Mouse (Mus musculus) intestine, embryonic 15.5 days (tissue): Measurements from ENCODE around the gene Gm42674. TPM values are rescaled to one million over a fixed set of nuclear protein-coding genes. Genes with fewer than 3 reads are reported as not detected.
A peak's percentile ranks its signal among the peaks of the same experiment; 100 is the strongest.

Source experiments
- ATAC-seq: fragments of 200-750 bp; cut with Nextera tagmentation; 2 replicates; pipeline ENCODE4 v1.8.0; 2017; ENCODE audit warnings: moderate TSS enrichment, moderate library complexity
- H3K27ac ChIP-seq: fragments of 300-500 bp; sonication (generic); 2 replicates; pipeline ENCODE4 v1.5.1; 2015; ENCODE audit warnings: mild to moderate bottlenecking, inconsistent platforms
- H3K27me3 ChIP-seq: fragments of 300-500 bp; sonication (generic); replicated peaks from 2 replicates; pipeline ENCODE4 v1.6.1; 2015; ENCODE audit warnings: inconsistent platforms
- H3K36me3 ChIP-seq: fragments of 300-500 bp; sonication (generic); 2 replicates; pipeline ENCODE4 v1.6.1; 2015; ENCODE audit warnings: inconsistent platforms
- H3K4me1 ChIP-seq: fragments of 300-500 bp; sonication (generic); replicated peaks from 2 replicates; pipeline ENCODE4 v1.6.1; 2015; ENCODE audit warnings: inconsistent platforms
- H3K4me2 ChIP-seq: fragments of 300-500 bp; sonication (generic); replicated peaks from 2 replicates; pipeline ENCODE4 v1.6.1; 2015; ENCODE audit warnings: mild to moderate bottlenecking, inconsistent platforms
- H3K4me3 ChIP-seq: fragments of 300-500 bp; sonication (generic); replicated peaks from 2 replicates; pipeline ENCODE4 v1.5.1; 2015; ENCODE audit warnings: inconsistent platforms
- H3K9ac ChIP-seq: fragments of 300-500 bp; sonication (generic); 2 replicates; pipeline ENCODE4 v1.6.1; 2015; ENCODE audit warnings: inconsistent platforms
- H3K9me3 ChIP-seq: fragments of 300-500 bp; sonication (generic); 2 replicates; pipeline ENCODE4 v1.6.1; 2016; ENCODE audit warnings: inconsistent platforms
- WGBS: fragments of 180-500 bp; shearing (Covaris S2); methylation state at CpG from one replicate; pipeline ENCODE4 v1.1.7; 2015; 5-methylcytosine and 5-hydroxymethylcytosine counted together
- polyA plus RNA-seq: library from polyadenylated mRNA; unstranded; fragments of >200 nt; fragmentation: Nextera tagmentation; extraction: Ambion mirVana; gene quantifications from 2 replicates; pipeline ENCODE4 v1.2.1, GENCODE M21; 2015

Gene Gm42674
- polyA plus RNA-seq, 1 experiment from 2014 or later, result not detected

DNA sequence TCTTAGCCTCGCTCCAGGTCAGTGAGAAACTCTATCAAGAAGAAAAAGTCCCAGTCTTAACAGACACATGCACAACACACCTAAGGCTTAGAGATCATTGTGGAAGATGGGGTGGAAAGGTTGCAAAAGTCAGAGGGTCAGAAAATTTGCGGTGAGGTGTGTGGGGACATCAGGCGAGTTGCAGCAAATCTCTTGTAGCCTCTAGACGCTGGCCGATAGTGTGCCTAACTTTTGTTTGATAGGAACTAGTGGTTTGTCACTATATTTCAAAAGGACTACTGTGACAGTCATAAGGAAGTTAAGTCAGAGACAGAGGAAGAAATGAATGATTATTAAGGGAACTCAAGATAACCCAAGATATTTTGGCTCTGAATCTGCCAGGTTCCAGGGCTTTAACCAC is 25.7 kb downstream of the Gm42674 start:
- H3K4me1 ChIP-seq, result peaks cover 19% of the 10 kb centered on the region
- 89% methylated on average over 5 of the region's 5 CpGs for WGBS
- no peak overlapping the region for H3K4me3 ChIP-seq
- H3K27me3 ChIP-seq, result no peaks in the 10 kb centered on the region
- no peaks in the 10 kb centered on the region for H3K9me3 ChIP-seq
- H3K9ac ChIP-seq, result no peak overlapping the region
- H3K36me3 ChIP-seq, result no peaks in the 10 kb centered on the region
- H3K4me2 ChIP-seq, result peak overlapping the region; percentile 27
- ATAC-seq, result no peak
- peak overlapping the region; percentile 82 for H3K27ac ChIP-seq

DNA sequence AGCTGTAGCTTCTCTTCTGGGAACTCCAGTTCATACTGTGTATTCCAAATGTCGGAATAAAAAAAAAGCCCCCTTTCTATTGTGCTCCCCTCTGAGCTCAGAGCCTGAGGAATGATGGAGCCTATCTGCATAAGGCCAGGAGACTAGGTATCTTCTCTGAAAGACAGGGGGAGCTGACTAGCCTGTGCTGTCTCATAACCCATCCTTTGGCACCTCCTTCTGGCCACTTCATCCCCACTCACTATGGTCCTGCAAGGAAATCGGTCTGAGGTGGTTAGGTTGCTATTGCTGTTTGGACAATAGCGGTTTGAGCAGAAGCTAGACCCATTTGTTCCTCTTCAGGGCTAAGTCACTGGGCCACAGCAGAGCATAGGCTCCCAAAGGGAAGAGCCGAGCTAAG is 26.1 kb downstream of the Gm42674 start:
- no peaks in the 10 kb centered on the region for H3K27me3 ChIP-seq
- H3K9me3 ChIP-seq, result no peaks in the 10 kb centered on the region
- 48% methylated on average over 4 of the region's 4 CpGs for WGBS
- ATAC-seq, result peak; percentile 64
- no peak overlapping the region for H3K27ac ChIP-seq
- H3K9ac ChIP-seq, result no peak overlapping the region
- no peak overlapping the region for H3K4me2 ChIP-seq
- no peak overlapping the region for H3K4me3 ChIP-seq
- H3K36me3 ChIP-seq, result no peaks in the 10 kb centered on the region
- peaks cover 19% of the 10 kb centered on the region for H3K4me1 ChIP-seq

DNA sequence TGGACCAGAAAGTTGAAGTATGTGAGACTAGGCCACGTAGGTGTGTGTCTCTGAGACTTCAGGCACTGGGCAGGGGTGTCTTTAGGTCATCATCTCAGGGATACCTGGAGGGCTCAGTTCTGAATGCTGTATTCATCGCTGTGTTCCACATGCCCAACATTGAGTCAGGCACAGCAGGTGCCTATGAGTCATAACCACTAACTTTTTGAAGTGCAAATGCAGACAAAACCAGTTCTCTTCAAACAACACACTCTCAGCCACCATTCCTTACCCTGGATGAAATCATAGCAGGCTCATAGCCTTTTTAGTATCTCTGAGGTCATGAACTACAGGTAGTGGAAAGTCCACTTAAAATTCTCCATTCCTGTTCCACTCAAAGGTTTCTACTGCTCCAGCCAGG is 27.6 kb downstream of the Gm42674 start:
- Histone ChIP-seq H3K27ac (no peak overlapping the region), H3K4me2 (no peak overlapping the region), H3K9ac (no peak overlapping the region), H3K36me3 (no peaks in the 10 kb centered on the region), H3K4me3 (no peak overlapping the region), H3K9me3 (no peaks in the 10 kb centered on the region), H3K4me1 (peaks cover 5% of the 10 kb centered on the region; the same call in 1 of the 2 replicates), H3K27me3 (no peaks in the 10 kb centered on the region)
- WGBS, result 93% methylated on average over 2 of the region's 2 CpGs
- no peak for ATAC-seq

DNA sequence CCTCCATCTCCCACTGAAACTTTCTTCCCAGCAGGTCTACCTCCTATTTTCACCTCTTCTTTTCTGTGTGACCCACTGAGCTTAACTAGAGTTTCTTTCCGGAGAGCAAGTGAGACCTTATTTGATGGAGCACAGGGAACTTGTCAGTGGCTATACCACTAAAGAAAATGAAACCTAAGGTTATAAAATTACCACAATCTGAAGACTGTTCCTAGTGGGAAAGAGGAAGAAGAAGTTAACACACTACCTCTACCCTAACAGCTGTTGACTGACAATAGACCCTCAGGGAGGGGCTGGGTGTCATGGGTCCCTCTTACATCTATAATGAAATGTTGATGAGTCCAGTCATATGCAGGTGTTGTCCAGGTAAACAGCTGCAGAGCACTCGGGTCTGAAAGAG is 30.3 kb downstream of the Gm42674 start:
- Histone ChIP-seq H3K4me2 (no peak overlapping the region), H3K36me3 (no peaks in the 10 kb centered on the region), H3K4me3 (no peak overlapping the region), H3K4me1 (no peaks in the 10 kb centered on the region), H3K9me3 (no peaks in the 10 kb centered on the region), H3K27me3 (no peaks in the 10 kb centered on the region), H3K9ac (no peak overlapping the region), H3K27ac (no peak overlapping the region)
- 83% methylated on average over 2 of the region's 2 CpGs for WGBS
- ATAC-seq, result no peak

DNA sequence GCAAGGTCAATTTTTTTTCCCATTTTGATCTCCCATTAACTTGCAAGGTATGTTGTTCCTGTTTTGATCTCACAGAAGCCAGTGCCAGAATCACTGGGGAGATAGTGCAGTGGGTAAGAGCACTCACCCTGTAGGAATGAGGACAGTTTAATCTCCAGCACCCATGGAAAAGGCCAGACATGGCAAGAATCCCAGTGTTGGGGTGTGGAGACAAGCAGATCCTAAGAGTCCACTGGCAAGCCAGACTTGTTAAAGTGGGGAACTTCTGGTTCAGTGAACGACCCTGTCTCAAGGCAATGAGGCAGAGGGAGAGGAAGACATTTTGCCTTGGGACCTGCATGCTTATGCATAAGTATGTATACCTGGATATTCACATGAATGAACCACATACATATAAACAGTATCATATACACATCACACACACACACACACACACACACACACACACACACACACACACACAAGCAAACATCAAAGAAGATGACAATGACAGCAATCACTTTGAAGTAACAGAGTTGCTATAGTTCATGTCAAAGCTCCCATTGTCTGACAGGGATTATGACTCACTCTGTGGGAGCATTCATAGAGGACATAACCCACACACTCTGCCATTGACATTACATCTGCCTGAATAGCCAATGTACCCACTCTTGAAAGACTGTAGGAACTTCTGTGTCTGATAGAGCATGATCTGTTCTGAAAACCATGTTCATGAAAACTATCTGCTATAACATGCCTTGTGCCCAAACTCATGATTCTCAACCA is 37.0 kb downstream of the Gm42674 start:
- ATAC-seq, result no peak
- H3K27me3 ChIP-seq, result no peaks in the 10 kb centered on the region
- WGBS, result 60% methylated on average over 1 of the region's 1 CpGs
- no peak overlapping the region for H3K4me3 ChIP-seq
- H3K4me2 ChIP-seq, result no peak overlapping the region
- no peaks in the 10 kb centered on the region for H3K36me3 ChIP-seq
- no peaks in the 10 kb centered on the region for H3K9me3 ChIP-seq
- H3K9ac ChIP-seq, result no peak overlapping the region
- H3K27ac ChIP-seq, result no peak overlapping the region
- no peaks in the 10 kb centered on the region for H3K4me1 ChIP-seq

DNA sequence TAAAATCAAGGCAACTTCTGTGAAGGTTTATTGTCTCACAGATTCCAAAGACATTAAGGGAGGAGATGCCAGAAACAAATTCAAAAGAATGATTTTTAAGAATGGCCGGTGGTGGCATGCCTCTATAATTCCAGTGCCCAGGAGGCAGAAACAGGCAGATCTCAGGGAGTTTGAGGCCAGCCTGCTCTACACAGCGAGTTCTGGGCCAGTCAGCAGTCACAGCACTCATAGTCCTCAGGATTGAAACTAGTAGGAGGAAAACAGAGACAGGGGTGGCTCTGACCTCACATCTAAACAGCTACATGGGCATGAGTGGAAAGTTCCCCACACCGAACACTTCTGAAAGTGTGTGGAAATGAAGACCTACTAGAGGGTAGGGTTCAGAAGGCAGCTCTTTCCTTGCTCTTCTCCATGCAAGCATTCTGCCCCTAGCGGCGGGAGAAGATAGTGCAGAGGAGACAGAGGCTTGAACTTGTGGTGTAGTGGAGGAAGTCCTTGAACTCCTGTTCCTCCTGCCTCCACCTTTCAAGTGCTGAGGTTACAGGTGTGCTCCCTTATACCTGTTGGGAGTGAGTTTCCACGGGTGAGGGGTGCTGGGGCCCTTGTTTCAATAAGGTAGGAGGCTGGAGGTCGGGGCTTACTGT is 37.9 kb downstream of the Gm42674 start:
- H3K36me3 ChIP-seq, result no peaks in the 10 kb centered on the region
- WGBS, result 52% methylated on average over 7 of the region's 7 CpGs
- no peak for ATAC-seq
- H3K4me1 ChIP-seq, result no peaks in the 10 kb centered on the region
- no peaks in the 10 kb centered on the region for H3K9me3 ChIP-seq
- no peak overlapping the region for H3K9ac ChIP-seq
- H3K27ac ChIP-seq, result no peak overlapping the region
- no peaks in the 10 kb centered on the region for H3K27me3 ChIP-seq
- no peak overlapping the region for H3K4me2 ChIP-seq
- no peak overlapping the region for H3K4me3 ChIP-seq

DNA sequence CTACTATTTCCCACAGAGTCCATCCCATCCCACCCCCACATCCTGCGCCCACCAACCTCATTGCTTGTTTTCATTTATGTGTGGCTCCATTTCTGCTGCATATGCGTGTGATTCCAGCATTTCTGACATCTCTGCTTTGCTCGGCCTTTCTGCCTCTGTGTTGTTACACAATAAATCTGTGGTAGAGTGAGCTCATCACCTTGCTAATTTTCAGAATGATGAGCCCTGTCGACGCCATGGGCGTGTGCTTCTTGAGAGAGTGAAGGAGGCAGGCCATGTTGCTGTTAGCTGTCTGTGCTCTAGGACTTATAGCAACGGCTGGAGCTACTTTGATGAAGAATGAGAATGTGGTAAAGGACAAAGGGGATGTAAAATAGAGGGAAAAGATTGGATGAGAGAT is 39.3 kb downstream of the Gm42674 start:
- Histone ChIP-seq H3K9me3 (no peaks in the 10 kb centered on the region), H3K27me3 (no peaks in the 10 kb centered on the region), H3K4me1 (no peaks in the 10 kb centered on the region), H3K36me3 (no peaks in the 10 kb centered on the region), H3K4me2 (no peak overlapping the region), H3K4me3 (no peak overlapping the region), H3K9ac (no peak overlapping the region), H3K27ac (no peak overlapping the region)
- no peak for ATAC-seq
- WGBS, result 79% methylated on average over 7 of the region's 7 CpGs

DNA sequence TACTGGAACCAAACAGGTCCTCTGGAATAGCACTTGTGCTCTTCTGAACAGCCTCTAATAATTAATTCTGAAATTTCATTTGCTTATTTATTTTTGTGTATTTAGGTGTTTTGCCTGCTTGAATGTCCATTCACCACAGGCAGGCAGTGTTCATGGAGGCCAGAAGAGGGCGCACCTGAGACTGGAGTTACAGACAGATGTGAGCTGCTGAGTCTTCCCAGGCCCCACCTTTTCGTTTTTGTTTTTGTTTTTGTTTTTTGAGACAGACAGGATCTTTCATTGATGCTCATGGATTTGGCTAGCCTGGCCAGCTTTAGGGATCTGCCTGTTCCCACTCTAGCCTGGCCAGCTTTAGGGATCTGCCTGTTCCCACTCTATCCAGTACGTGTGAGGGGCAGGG is 42.5 kb downstream of the Gm42674 start:
- no peak for ATAC-seq
- H3K9ac ChIP-seq, result no peak overlapping the region
- no peaks in the 10 kb centered on the region for H3K27me3 ChIP-seq
- no peaks in the 10 kb centered on the region for H3K4me1 ChIP-seq
- no peak overlapping the region for H3K4me2 ChIP-seq
- no peak overlapping the region for H3K27ac ChIP-seq
- 51% methylated on average over 3 of the region's 3 CpGs for WGBS
- no peak overlapping the region for H3K4me3 ChIP-seq
- H3K36me3 ChIP-seq, result no peaks in the 10 kb centered on the region
- no peaks in the 10 kb centered on the region for H3K9me3 ChIP-seq

DNA sequence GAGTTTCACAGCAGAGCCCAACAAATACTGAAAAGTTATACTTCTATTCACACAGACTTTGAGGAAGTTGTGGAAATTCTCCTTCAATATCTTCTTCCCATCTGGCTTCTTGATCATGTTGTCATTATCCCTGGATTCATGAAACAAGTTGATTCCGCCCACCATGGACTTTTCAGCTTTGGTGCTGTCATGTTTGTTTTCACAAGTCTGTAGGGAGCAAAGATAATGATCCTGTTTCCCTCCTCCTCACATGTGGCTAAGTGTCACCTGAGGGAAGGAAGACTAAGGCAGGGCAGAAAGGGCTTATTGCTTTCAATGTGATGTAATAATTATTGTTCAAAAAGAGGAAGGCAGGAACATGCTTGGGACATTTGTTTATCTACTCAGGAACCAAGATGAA is 45.6 kb downstream of the Gm42674 start:
- Histone ChIP-seq H3K9me3 (no peaks in the 10 kb centered on the region), H3K27me3 (no peaks in the 10 kb centered on the region), H3K9ac (no peak overlapping the region), H3K4me2 (no peak overlapping the region), H3K36me3 (no peaks in the 10 kb centered on the region), H3K27ac (no peak overlapping the region), H3K4me1 (no peaks in the 10 kb centered on the region), H3K4me3 (no peak overlapping the region)
- 88% methylated on average over 1 of the region's 1 CpGs for WGBS
- no peak for ATAC-seq

DNA sequence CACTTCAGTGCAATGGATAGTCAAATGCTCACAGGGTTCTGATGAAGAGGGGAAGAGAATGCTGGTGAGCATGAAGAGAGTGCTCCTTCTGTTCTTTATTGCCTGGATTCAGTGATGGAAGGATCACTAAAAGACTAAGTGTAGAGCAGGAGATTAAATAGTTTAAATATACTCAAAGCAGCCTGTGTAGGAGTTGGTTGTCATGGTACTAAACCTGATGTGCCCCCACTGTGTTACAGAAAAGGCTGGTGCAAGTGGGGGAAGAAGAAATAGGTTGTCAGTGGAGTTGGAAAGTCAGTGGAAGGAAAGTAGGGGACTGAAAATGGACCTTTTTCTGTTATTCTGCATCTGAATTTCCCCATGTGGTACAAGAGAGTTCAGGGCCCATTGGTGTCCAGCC is 47.3 kb downstream of the Gm42674 start:
- H3K27ac ChIP-seq, result no peak overlapping the region
- H3K4me1 ChIP-seq, result no peaks in the 10 kb centered on the region
- no peaks in the 10 kb centered on the region for H3K9me3 ChIP-seq
- H3K4me3 ChIP-seq, result no peak overlapping the region
- H3K4me2 ChIP-seq, result no peak overlapping the region
- no peaks in the 10 kb centered on the region for H3K36me3 ChIP-seq
- no peaks in the 10 kb centered on the region; the same call in 1 of the 2 replicates for H3K27me3 ChIP-seq
- no peak overlapping the region for H3K9ac ChIP-seq
- ATAC-seq, result no peak

DNA sequence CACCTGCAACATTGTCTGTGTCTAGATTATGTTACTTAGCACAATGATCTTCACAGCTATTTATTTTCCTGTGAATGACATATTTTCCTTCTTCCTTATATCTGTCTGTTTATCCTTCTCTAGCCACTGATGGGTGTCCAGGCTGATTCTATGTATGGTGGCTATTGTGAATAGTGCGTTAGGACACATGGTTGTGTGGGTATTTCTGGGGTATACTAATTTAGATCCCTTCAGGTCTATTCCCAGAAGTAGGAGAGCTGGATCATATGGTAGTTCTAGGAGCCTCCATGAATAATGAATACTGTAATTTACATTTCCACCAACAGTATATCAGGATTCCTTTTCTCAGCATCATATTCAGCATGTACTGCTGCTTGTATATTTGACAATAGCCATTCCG is 48.1 kb downstream of the Gm42674 start:
- H3K4me3 ChIP-seq, result no peak overlapping the region
- no peak overlapping the region for H3K9ac ChIP-seq
- H3K27ac ChIP-seq, result no peak overlapping the region
- no peaks in the 10 kb centered on the region for H3K4me1 ChIP-seq
- 92% methylated on average over 2 of the region's 2 CpGs for WGBS
- no peaks in the 10 kb centered on the region; the same call in 1 of the 2 replicates for H3K27me3 ChIP-seq
- H3K4me2 ChIP-seq, result no peak overlapping the region
- H3K9me3 ChIP-seq, result no peaks in the 10 kb centered on the region
- no peak for ATAC-seq
- no peaks in the 10 kb centered on the region for H3K36me3 ChIP-seq

DNA sequence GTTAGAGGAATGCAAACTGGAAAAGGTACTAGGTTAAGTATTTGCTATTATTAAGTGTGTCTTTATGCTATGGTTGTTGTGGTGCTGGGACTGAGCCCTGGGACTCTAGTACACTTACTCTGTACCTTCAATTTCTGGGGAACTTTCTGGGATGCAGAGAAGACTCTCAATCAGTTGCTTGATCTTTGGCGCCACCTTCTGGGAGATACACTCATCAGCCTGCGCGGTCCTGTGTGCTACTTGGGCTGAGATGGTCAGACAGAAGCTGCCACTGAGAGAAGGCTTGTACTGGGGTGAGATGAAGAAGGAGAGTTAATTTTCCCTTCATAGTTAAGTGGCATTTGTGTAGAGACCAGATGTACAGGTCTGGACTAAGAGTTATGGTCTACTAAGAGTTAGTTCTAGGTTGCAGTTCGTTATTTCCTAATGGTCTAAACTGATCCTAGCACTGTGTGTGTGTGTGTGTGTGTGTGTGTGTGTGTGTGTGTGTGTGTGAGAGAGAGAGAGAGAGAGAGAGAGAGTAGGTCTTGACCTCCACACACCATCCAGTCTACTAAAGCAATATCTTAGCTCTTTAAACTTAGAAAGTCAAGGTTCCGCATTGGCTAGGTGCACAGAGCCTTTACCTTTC is 51.3 kb downstream of the Gm42674 start:
- no peak overlapping the region for H3K9ac ChIP-seq
- H3K27me3 ChIP-seq, result peaks cover 5% of the 10 kb centered on the region
- no peak overlapping the region for H3K27ac ChIP-seq
- H3K36me3 ChIP-seq, result no peaks in the 10 kb centered on the region
- H3K4me1 ChIP-seq, result no peaks in the 10 kb centered on the region
- no peaks in the 10 kb centered on the region for H3K9me3 ChIP-seq
- no peak overlapping the region for H3K4me3 ChIP-seq
- ATAC-seq, result peak; percentile 81
- H3K4me2 ChIP-seq, result no peak overlapping the region
- 37% methylated on average over 5 of the region's 5 CpGs for WGBS

DNA sequence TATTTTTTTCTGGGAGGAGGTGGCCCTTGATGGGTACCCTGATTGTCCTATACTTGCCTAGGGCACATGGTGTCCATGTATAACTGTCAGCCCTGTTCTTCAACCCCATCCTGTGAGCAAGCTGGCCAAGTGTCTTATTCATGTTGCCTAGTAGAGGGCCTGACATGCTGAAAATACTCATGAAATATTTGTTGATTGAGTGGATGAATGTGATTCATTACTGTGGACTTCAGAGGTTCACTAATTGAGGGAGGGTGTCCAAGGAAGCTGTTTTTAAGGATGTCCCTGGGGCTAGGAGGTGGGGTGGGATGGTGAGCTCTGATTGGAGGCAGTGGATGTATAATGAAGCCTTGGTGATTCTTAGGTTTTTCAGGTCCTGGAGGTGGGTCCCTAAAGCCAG is 52.0 kb downstream of the Gm42674 start, which contains the start of gene S100a7a:
Gene S100a7a, plus strand, starts transcription at position 301 of the 400 bp plus-strand sequence.
- no peak within 1 kb of the TSS for H3K27ac ChIP-seq
- H3K36me3 ChIP-seq, result no peaks in the 10 kb centered on the region
- peaks cover 5% of the 10 kb centered on the region for H3K27me3 ChIP-seq
- no peak within 1 kb of the TSS for H3K4me3 ChIP-seq
- H3K9me3 ChIP-seq, result no peaks in the 10 kb centered on the region
- H3K4me2 ChIP-seq, result no peak within 1 kb of the TSS
- ATAC-seq, result no peak
- H3K4me1 ChIP-seq, result no peaks in the 10 kb centered on the region
- H3K9ac ChIP-seq, result no peak within 1 kb of the TSS
